Mouse (Mus musculus): ENCODE measurements around the gene Fntb.

The Fntb gene

GRCm38 (mm10) chr12:76954698-76955423, 189.5 kb downstream of the Fntb start:
- DNase-seq (ENCODE audit: low read depth, low spot score) = no peak

- no peak for DNase-seq (ENCODE audit: low read depth, low spot score)
Observed at GRCm38 (mm10) chr12:76957688-76958087, 192.3 kb downstream of the Fntb start.

- DNase-seq (ENCODE audit: low read depth, low spot score) = peak; percentile 33
Observed at GRCm38 (mm10) chr12:76961052-76961931, 195.9 kb downstream of the Fntb start.

- peak; percentile 99 for DNase-seq (ENCODE audit: low read depth, low spot score)
Observed at GRCm38 (mm10) chr12:76961932-76962891, 196.8 kb downstream of the Fntb start, which contains the start of gene Max. Gene Max, minus strand, starts transcription at chr12:76962201.

DNA sequence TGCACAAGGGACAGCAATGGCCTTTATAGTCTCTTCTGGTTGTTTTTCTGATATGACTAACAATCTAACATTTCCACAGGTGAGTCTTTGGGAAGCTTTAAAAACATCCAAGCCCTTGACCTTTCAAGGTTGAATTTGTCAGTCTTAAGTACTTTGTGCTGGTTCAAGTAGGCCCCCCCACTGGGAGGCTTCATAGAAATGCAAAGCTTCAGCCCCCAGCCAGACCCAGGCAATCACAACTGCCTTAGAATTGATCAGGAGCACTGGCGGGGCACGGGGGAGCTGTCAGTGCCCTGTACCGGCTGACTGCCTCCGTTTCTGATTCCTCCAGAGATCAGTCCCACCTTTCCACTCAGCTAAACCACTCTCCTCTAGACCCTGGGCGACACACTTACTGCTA, 199.7 kb downstream of the Fntb start:
- DNase-seq (ENCODE audit: low read depth, low spot score) = no peak

GRCm38 (mm10) chr12:76965876-76966275, 200.5 kb downstream of the Fntb start:
- no peak for DNase-seq (ENCODE audit: low read depth, low spot score)

Measured in mesoderm, embryonic 11.5 days (tissue).